Mouse (Mus musculus): ENCODE results near the gene Lrcol1. TPM values are rescaled to one million over a fixed set of nuclear protein-coding genes. Genes with fewer than 3 reads are reported as not detected.

Lrcol1 gene
- polyA plus RNA-seq, 1 experiment from 2014 or later: not detected

DNA sequence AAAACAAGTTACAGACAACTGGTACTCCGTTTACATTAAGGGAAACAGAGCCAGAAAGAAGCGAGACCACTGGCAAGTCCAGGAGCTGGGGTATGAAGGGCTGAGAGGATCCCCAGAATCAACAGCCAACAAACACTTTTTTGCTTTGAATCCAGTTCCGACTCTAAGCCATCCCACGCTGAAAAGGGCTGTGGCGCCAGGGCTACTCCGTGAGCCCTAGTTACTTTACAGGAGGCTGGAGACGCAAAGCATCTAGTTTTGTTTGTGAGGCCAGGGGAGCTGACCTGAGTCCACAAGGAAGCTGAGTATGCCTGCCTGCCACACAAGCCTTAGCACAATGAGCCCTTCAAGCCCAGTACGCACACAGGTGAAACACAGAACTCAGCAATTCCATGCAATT, 42.8 kb downstream of the Lrcol1 start:
- H3K9ac ChIP-seq (replicated peaks): peak overlapping the region; percentile 79
- H3K9me3 ChIP-seq: no peaks in the 10 kb centered on the region
- WGBS: 10% methylated on average over 8 of the region's 8 CpGs
- peak overlapping the region; percentile 48 for H3K4me2 ChIP-seq (replicated peaks)
- no peaks in the 10 kb centered on the region for H3K36me3 ChIP-seq
- H3K27ac ChIP-seq (replicated peaks): 0 out of 2 replicates have a peak overlapping the region, but pooled peaks have one; percentile 5
- H3K4me1 ChIP-seq: peaks cover 29% of the 10 kb centered on the region
- peak; percentile 27 for ATAC-seq (replicated peaks)
- H3K27me3 ChIP-seq: no peaks in the 10 kb centered on the region
- H3K4me3 ChIP-seq: peak overlapping the region; percentile 80

DNA sequence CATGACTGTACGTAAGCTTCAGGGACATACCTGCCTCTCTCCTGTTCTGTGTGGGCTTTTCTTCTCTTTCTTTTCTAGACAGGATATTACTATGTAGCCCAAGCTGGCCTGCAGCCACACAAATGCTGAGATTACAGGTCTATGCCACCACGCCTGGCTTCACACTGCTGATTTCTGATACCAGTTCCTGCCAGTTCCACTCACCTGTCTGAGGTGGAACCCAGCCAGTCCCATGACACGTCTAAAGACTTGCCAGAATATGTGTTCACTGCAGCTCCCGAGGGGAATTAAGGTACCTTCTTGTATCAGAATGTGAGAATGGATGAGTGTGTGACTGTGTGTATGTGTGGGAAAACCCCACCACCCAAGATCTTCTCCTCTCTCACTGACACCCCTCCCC, 46.1 kb downstream of the Lrcol1 start:
- Histone ChIP-seq H3K9me3 (no peaks in the 10 kb centered on the region), H3K27me3 (no peaks in the 10 kb centered on the region), H3K4me3 (no peak overlapping the region), H3K36me3 (no peaks in the 10 kb centered on the region), H3K4me2 (replicated peaks) (no peak overlapping the region), H3K4me1 (peaks cover 15% of the 10 kb centered on the region), H3K9ac (replicated peaks) (no peak overlapping the region), H3K27ac (replicated peaks) (no peak overlapping the region)
- 86% methylated on average over 4 of the region's 4 CpGs for WGBS
- ATAC-seq (replicated peaks): no peak

DNA sequence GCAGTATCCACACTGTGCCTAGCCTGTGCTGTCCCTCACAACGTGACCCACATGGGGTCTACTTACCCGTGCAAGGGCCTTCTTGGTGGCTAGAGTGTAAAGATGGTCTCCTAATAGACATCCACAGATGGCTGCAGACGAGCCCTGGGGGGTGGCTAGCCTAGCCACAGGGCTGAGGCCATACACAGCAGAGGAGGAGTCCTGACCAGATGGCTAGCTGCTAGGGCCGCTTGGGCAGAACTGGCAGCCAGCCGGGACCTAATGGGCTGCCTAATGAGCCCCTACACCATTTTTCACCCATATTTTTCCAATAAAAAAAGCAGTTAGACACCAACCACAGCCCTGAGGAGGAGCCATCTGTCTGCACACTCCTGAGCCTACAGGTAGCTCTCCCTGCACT, 48.2 kb downstream of the Lrcol1 start:
- H3K4me1 ChIP-seq: peaks cover 6% of the 10 kb centered on the region
- no peak overlapping the region for H3K4me2 ChIP-seq (replicated peaks)
- no peak overlapping the region for H3K27ac ChIP-seq (replicated peaks)
- ATAC-seq (replicated peaks): no peak
- no peaks in the 10 kb centered on the region for H3K9me3 ChIP-seq
- no peaks in the 10 kb centered on the region for H3K27me3 ChIP-seq
- 71% methylated on average over 5 of the region's 5 CpGs for WGBS
- no peaks in the 10 kb centered on the region for H3K36me3 ChIP-seq
- H3K4me3 ChIP-seq: no peak overlapping the region
- no peak overlapping the region for H3K9ac ChIP-seq (replicated peaks)

DNA sequence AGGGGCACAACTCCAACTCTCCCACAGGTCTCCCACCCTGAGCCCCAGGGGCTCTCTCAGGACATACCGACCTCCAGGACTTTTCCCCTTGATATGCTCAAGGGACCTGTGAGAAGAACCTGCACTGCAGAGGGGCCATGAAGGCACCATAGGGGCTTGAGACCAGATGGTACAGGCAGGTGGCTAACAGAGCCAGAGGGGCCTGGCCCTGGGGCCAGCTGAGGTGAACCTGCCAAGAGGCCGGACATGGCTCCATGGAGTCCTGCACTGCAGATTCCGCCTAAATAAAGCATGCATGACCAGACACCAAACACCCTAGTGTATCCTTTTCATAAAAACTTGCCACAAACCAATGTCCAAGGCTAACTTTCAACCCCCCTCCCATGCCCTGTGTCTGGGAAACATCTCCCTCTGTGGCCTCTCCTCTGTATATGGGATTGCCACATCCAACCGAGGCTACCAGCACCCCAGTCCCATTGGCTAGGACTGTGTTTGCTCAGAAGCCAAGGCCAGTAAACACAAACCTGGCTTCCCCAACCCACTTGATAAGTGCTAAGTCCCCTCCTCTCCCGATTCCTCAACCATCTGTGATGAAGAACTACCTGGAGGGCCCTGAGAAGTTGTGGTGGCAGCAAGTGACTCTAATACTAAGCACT, 50.6 kb downstream of the Lrcol1 start:
- Histone ChIP-seq H3K27ac (replicated peaks) (no peak overlapping the region), H3K9ac (replicated peaks) (no peak overlapping the region), H3K27me3 (no peaks in the 10 kb centered on the region), H3K4me2 (replicated peaks) (no peak overlapping the region), H3K4me1 (peaks cover 5% of the 10 kb centered on the region; the same call in 1 of the 2 replicates), H3K9me3 (no peaks in the 10 kb centered on the region), H3K4me3 (no peak overlapping the region), H3K36me3 (no peaks in the 10 kb centered on the region)
- no peak for ATAC-seq (replicated peaks)
- WGBS: 86% methylated on average over 5 of the region's 5 CpGs

DNA sequence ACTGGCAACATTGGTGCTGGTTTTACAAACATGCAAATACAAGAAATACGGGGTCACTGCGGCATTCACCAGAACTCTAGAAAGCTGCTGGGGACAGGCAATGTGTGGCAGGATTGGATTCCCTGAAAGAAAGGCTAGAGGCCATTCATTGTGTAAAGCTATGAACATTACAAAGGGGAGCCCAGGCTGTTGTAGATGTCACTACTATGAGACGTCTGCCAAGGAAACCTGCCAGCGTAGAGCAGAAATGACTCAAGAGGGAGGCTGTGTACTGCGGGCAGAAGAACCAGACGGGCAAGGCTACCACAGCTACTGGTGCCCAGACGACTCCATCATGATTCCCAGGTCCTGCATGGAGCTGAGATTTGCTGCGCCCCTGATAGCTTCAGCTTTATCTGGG, 56.6 kb downstream of the Lrcol1 start:
- H3K9ac ChIP-seq (replicated peaks): no peak overlapping the region
- peaks cover 5% of the 10 kb centered on the region for H3K4me1 ChIP-seq
- H3K36me3 ChIP-seq: no peaks in the 10 kb centered on the region
- no peaks in the 10 kb centered on the region for H3K9me3 ChIP-seq
- no peak overlapping the region for H3K27ac ChIP-seq (replicated peaks)
- 54% methylated on average over 8 of the region's 8 CpGs for WGBS
- no peak for ATAC-seq (replicated peaks)
- H3K4me2 ChIP-seq (replicated peaks): no peak overlapping the region
- H3K4me3 ChIP-seq: no peak overlapping the region
- H3K27me3 ChIP-seq: no peaks in the 10 kb centered on the region

DNA sequence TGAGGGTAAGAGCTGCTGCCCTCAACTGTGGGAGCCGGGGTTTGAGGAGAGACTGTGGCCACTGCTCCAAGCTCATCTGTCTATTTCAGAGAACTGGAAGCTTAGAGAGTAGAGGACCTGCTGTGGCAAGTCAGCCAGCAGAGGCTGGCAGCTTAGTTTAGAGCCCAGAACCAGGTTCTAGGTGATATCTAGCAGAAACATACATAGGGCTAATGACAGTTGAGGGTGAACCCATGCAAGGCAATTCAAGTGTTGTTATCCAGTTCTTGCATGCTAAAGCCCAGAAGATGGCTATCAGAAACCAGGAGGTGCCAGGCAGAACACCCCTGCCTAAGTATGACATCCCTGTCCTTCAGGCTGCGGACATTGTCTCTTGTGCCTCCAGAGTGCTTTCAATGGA, 58.0 kb downstream of the Lrcol1 start:
- Histone ChIP-seq H3K36me3 (no peaks in the 10 kb centered on the region), H3K27me3 (no peaks in the 10 kb centered on the region), H3K9ac (replicated peaks) (no peak overlapping the region), H3K4me1 (peaks cover 16% of the 10 kb centered on the region), H3K27ac (replicated peaks) (no peak overlapping the region), H3K4me3 (no peak overlapping the region), H3K9me3 (no peaks in the 10 kb centered on the region), H3K4me2 (replicated peaks) (no peak overlapping the region)
- WGBS: 94% methylated on average over 2 of the region's 2 CpGs
- no peak for ATAC-seq (replicated peaks)

DNA sequence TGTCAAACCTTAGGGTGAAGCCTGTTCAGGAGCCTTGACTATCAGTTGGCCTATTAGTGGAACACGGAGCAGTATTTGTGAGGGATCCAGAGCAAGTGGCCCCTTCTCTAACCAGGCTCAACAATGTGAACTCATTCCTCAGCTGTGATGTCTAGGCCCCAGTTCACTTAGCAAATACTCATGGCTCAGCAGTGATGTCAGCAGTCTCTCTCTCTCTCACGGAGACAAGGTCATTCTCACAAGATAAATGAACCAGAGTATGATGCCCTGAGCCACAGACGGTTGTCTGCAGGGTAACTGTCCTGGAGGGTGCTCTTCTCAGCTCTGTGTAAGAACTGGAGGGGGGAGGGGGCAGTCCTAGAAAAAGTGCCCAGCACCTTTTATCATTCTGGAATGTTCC, 59.4 kb downstream of the Lrcol1 start:
- H3K27me3 ChIP-seq: no peaks in the 10 kb centered on the region
- no peak for ATAC-seq (replicated peaks)
- no peak overlapping the region for H3K9ac ChIP-seq (replicated peaks)
- H3K4me1 ChIP-seq: peaks cover 16% of the 10 kb centered on the region
- H3K4me3 ChIP-seq: no peak overlapping the region
- H3K4me2 ChIP-seq (replicated peaks): no peak overlapping the region
- whole genome bisulfite sequencing: 36% methylated on average over 3 of the region's 3 CpGs
- H3K36me3 ChIP-seq: no peaks in the 10 kb centered on the region
- no peak overlapping the region for H3K27ac ChIP-seq (replicated peaks)
- H3K9me3 ChIP-seq: no peaks in the 10 kb centered on the region

Other genes starting within 250 kb of the Lrcol1 start
- 2.6 and 2.8 TPM in 2 replicates for gene Plcxd1, start 244.8 kb upstream of the Lrcol1 start, polyA plus RNA-seq (2015; fragmentation: Nextera tagmentation; extraction: Ambion mirVana)
- gene Gtpbp6, start 236.5 kb upstream of the Lrcol1 start, polyA plus RNA-seq (2015; fragmentation: Nextera tagmentation; extraction: Ambion mirVana): 66.3 and 67.9 TPM in 2 replicates
- 17.3 and 17.9 TPM in 2 replicates for gene Zfp605, start 234.6 kb upstream of the Lrcol1 start, polyA plus RNA-seq (2015; fragmentation: Nextera tagmentation; extraction: Ambion mirVana)
- gene Chfr, start 208.9 kb upstream of the Lrcol1 start, polyA plus RNA-seq (2015; fragmentation: Nextera tagmentation; extraction: Ambion mirVana): 85.2 and 86.9 TPM in 2 replicates
- gene Golga3, start 168.0 kb upstream of the Lrcol1 start, polyA plus RNA-seq (2015; fragmentation: Nextera tagmentation; extraction: Ambion mirVana): 21.6 and 21.7 TPM in 2 replicates
- gene Ankle2, start 113.7 kb upstream of the Lrcol1 start, polyA plus RNA-seq (2015; fragmentation: Nextera tagmentation; extraction: Ambion mirVana): 26.9 and 28.6 TPM in 2 replicates
- gene Pgam5, start 74.8 kb upstream of the Lrcol1 start, polyA plus RNA-seq (2015; fragmentation: Nextera tagmentation; extraction: Ambion mirVana): 105 and 107 TPM in 2 replicates
- gene Pxmp2, start 58.5 kb upstream of the Lrcol1 start, polyA plus RNA-seq (2015; fragmentation: Nextera tagmentation; extraction: Ambion mirVana): 6.3 and 8.4 TPM in 2 replicates
- gene Pole, start 58.4 kb upstream of the Lrcol1 start, polyA plus RNA-seq (2015; fragmentation: Nextera tagmentation; extraction: Ambion mirVana): 14.3 and 16.3 TPM in 2 replicates
- gene P2rx2, start 1.5 kb upstream of the Lrcol1 start, polyA plus RNA-seq (2015; fragmentation: Nextera tagmentation; extraction: Ambion mirVana): 5.7 and 6.8 TPM in 2 replicates
- 26.4 and 30.8 TPM in 2 replicates for gene Fbrsl1, start 103.8 kb downstream of the Lrcol1 start, polyA plus RNA-seq (2015; fragmentation: Nextera tagmentation; extraction: Ambion mirVana)
- 12.8 and 14.2 TPM in 2 replicates for gene Galnt9, start 199.6 kb downstream of the Lrcol1 start, polyA plus RNA-seq (2015; fragmentation: Nextera tagmentation; extraction: Ambion mirVana)